Mouse (Mus musculus): ENCODE measurements around the gene Cox8c. TPM values are rescaled to one million over a fixed set of nuclear protein-coding genes. Genes with fewer than 3 reads are reported as not detected.

Cox8c gene
- polyA plus RNA-seq, 1 experiment from 2014 or later: not detected

DNA sequence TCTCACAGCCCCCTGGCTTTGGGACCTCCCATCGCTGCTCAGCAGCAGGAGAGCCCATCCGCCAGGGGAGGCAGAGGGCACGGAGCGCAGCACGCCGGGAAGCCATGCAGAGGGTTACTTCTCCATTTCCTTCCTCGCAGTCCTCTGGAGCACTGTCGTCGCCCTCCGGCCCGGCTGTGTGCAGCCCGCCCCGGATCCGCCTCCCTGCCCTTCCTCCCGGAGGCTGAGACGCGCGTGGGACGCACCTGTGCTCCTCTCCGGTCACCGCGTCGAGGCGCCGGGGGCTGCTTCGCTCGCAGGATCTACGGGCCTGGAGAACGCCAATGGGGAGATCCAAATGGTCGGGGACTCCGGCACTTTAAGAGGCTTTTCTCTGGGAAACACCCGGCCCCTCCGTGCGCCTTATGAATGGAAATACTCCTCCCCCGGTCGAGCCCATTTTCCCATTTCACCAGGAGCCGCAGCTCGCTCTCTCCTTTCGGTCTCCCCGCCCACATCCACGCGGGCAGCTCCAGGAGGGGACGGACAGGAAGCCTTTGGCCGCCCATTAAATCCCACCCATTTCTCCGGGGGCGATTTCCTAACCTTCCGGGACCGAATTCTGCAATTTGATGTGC lies 49.8 kb downstream of the Cox8c start, which contains the start of gene Unc79:
Gene Unc79, plus strand, starts transcription at position 82 of the 617 bp plus-strand sequence.
- peak within 1 kb of the TSS; percentile 95 for H3K4me2 ChIP-seq (ENCODE audit: low read depth, low read length)
- peak; percentile 41 for ATAC-seq (replicated peaks; ENCODE audit: extremely low read depth, insufficient read depth, low FRiP score)
- H3K27ac ChIP-seq (ENCODE audit: low read length): no peak within 1 kb of the TSS
- H3K9ac ChIP-seq (ENCODE audit: low read length): no peak within 1 kb of the TSS
- H3K4me1 ChIP-seq (ENCODE audit: control insufficient read depth, insufficient read depth, low read length): peaks cover 6% of the 10 kb centered on the region; the same call in 1 of the 2 replicates
- H3K36me3 ChIP-seq (ENCODE audit: control insufficient read depth, insufficient read depth): no peaks in the 10 kb centered on the region
- H3K27me3 ChIP-seq (ENCODE audit: control insufficient read depth, insufficient read depth, low read length): peaks cover 20% of the 10 kb centered on the region
- H3K4me3 ChIP-seq (ENCODE audit: low read length): peak within 1 kb of the TSS; percentile 61
- under 1% methylated on average over 48 of the region's 48 CpGs for WGBS
- H3K9me3 ChIP-seq (replicated peaks; ENCODE audit: control insufficient read depth, low read length): no peaks in the 10 kb centered on the region

GRCm38 (mm10) chr12:102949395-102950208 lies 50.5 kb downstream of the Cox8c start:
- Histone ChIP-seq H3K9me3 (replicated peaks; ENCODE audit: control insufficient read depth, low read length) (no peaks in the 10 kb centered on the region), H3K4me2 (ENCODE audit: low read depth, low read length) (peak overlapping the region; percentile 95), H3K9ac (ENCODE audit: low read length) (no peak overlapping the region), H3K4me3 (ENCODE audit: low read length) (peak overlapping the region; percentile 61), H3K4me1 (ENCODE audit: control insufficient read depth, insufficient read depth, low read length) (peaks cover 6% of the 10 kb centered on the region; the same call in 1 of the 2 replicates), H3K27me3 (ENCODE audit: control insufficient read depth, insufficient read depth, low read length) (peaks cover 20% of the 10 kb centered on the region), H3K27ac (ENCODE audit: low read length) (no peak overlapping the region), H3K36me3 (ENCODE audit: control insufficient read depth, insufficient read depth) (no peaks in the 10 kb centered on the region)
- peak; percentile 63; the same call in 1 of the 2 replicates for ATAC-seq (replicated peaks; ENCODE audit: extremely low read depth, insufficient read depth, low FRiP score)
- WGBS: under 1% methylated on average over 42 of the region's 42 CpGs

Other genes with a start within 250 kb of the Cox8c start
- gene Itpk1, start 194.4 kb upstream of the Cox8c start, polyA plus RNA-seq (2015; fragmentation: Nextera tagmentation; extraction: Ambion mirVana): 7.2 and 8.8 TPM in 2 replicates
- 19.0 and 19.5 TPM in 2 replicates for gene Moap1, start 155.7 kb upstream of the Cox8c start, polyA plus RNA-seq (2015; fragmentation: Nextera tagmentation; extraction: Ambion mirVana)
- 7.7 and 8.3 TPM in 2 replicates for gene Tmem251, start 155.6 kb upstream of the Cox8c start, polyA plus RNA-seq (2015; fragmentation: Nextera tagmentation; extraction: Ambion mirVana)
- not detected in 2 replicates for gene Gm28051, start 141.6 kb upstream of the Cox8c start, polyA plus RNA-seq (2015; fragmentation: Nextera tagmentation; extraction: Ambion mirVana)
- 20.0 and 27.2 TPM in 2 replicates for gene Gon7, start 141.5 kb upstream of the Cox8c start, polyA plus RNA-seq (2015; fragmentation: Nextera tagmentation; extraction: Ambion mirVana)
- 33.0 and 33.3 TPM in 2 replicates for gene Ubr7, start 141.3 kb upstream of the Cox8c start, polyA plus RNA-seq (2015; fragmentation: Nextera tagmentation; extraction: Ambion mirVana)
- 16.7 and 17.4 TPM in 2 replicates for gene Gm20604, start 140.6 kb upstream of the Cox8c start, polyA plus RNA-seq (2015; fragmentation: Nextera tagmentation; extraction: Ambion mirVana)
- gene Btbd7, start 20.8 kb upstream of the Cox8c start, polyA plus RNA-seq (2015; fragmentation: Nextera tagmentation; extraction: Ambion mirVana): 10.7 and 12.8 TPM in 2 replicates
- gene Unc79, start 49.5 kb downstream of the Cox8c start, polyA plus RNA-seq (2015; fragmentation: Nextera tagmentation; extraction: Ambion mirVana): 0.30 and 0.37 TPM in 2 replicates